Mouse (Mus musculus): ENCODE data around the gene Agtr1b. TPM values are rescaled to one million over a fixed set of nuclear protein-coding genes. Genes with fewer than 3 reads are reported as not detected.

Agtr1b gene
- polyA plus RNA-seq, 1 experiment from 2014 or later = 0.48 TPM

DNA sequence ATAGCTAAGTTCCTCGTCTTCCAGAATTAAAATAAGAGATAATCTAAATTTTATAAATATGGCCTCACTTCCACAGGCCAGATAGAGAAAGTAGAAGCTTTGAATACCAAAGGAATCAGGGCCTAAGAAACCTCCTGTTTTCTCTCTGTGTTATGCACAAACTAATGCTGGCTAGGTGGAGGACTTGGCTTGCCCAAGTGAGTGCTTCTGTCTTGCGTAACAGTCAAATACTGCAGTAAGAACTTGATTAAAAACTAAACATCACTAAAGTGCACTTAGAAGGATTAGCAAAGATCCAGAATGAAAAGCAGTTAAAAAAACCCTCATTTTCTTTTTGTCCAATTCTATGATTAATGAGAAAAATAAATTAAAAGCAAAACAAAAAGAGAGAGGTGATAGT is 78.2 kb downstream of the Agtr1b start:
- ATAC-seq (replicated peaks; ENCODE audit: low FRiP score) = no peak
- H3K4me3 ChIP-seq (replicated peaks) = no peak overlapping the region
- H3K9ac ChIP-seq = no peak overlapping the region
- no peak overlapping the region for H3K27ac ChIP-seq
- H3K4me1 ChIP-seq = no peaks in the 10 kb centered on the region
- 94% methylated on average over 2 of the region's 2 CpGs for WGBS
- H3K27me3 ChIP-seq = no peaks in the 10 kb centered on the region
- no peak overlapping the region for H3K4me2 ChIP-seq
- no peaks in the 10 kb centered on the region for H3K9me3 ChIP-seq (replicated peaks)
- H3K36me3 ChIP-seq = no peaks in the 10 kb centered on the region

DNA sequence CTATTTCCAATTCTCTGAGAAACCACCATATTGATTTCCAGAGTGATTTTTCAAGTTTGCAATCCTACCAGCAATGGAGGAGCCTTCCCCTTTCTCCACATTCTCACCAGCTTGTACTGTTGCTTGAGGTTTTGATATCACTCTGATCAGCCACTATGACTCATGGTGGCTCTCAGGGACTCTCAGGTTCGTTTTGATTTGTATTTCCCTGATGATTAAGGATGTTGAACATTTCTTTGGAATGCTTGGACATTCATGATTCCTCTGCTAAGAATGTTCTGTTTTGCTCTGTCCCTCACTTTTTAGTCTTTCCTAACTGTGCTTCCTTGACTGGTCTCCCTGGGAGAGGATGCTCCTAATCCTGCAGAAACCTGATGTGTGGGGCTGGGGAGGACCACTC is 85.2 kb downstream of the Agtr1b start:
- WGBS = 58% methylated on average over 1 of the region's 1 CpGs
- Histone ChIP-seq H3K9ac (no peak overlapping the region), H3K4me2 (no peak overlapping the region), H3K9me3 (replicated peaks) (no peaks in the 10 kb centered on the region), H3K27ac (no peak overlapping the region), H3K4me1 (no peaks in the 10 kb centered on the region), H3K27me3 (no peaks in the 10 kb centered on the region), H3K36me3 (no peaks in the 10 kb centered on the region), H3K4me3 (replicated peaks) (no peak overlapping the region)
- no peak for ATAC-seq (replicated peaks; ENCODE audit: low FRiP score)

DNA sequence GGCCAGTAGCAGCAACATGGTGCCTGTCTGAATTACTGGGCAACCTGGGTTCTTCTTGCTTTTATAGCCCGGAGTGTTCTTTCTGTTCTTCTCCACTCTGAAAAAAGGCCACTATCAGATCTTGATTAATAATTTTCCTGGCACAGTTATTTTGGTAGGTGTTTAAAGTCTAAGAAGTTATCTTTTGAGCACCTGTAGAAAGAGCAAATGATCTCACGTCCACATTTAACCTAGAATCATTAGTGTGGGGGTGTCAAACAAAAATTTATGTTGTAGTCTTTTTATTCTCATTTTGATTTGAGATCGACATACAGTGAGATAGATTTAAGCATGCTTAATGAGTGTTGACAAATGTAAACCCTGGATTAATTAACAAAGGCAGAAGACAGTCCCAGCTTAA is 91.3 kb downstream of the Agtr1b start, which contains the start of gene Cpb1:
Cpb1 (minus strand) TSS at position 101 of the 400 bp plus-strand sequence.
- no peaks in the 10 kb centered on the region for H3K36me3 ChIP-seq

More for the DNA sequence above, 91.3 kb downstream of the Agtr1b start, which contains the start of gene Cpb1:
- H3K4me2 ChIP-seq = no peak within 1 kb of the TSS
- ATAC-seq (replicated peaks; ENCODE audit: low FRiP score) = no peak
- no peaks in the 10 kb centered on the region for H3K27me3 ChIP-seq
- H3K9ac ChIP-seq = no peak within 1 kb of the TSS
- WGBS = 84% methylated on average over 3 of the region's 3 CpGs
- no peak within 1 kb of the TSS for H3K27ac ChIP-seq
- no peaks in the 10 kb centered on the region for H3K9me3 ChIP-seq (replicated peaks)
- no peak within 1 kb of the TSS for H3K4me3 ChIP-seq (replicated peaks)
- H3K4me1 ChIP-seq = no peaks in the 10 kb centered on the region

Other genes with a start within 250 kb of the Agtr1b start
- 39.0 and 39.9 TPM in 2 replicates for gene Gyg, start 211.9 kb downstream of the Agtr1b start, polyA plus RNA-seq (2015; fragmentation: Nextera tagmentation; extraction: Ambion mirVana)
- gene Cpa3, start 125.0 kb downstream of the Agtr1b start, polyA plus RNA-seq (2015; fragmentation: Nextera tagmentation; extraction: Ambion mirVana) = 3.2 and 5.0 TPM in 2 replicates
- 0.27 and 0.48 TPM in 2 replicates for gene Cpb1, start 91.4 kb downstream of the Agtr1b start, polyA plus RNA-seq (2015; fragmentation: Nextera tagmentation; extraction: Ambion mirVana)

Data from kidney, embryonic 15.5 days (tissue).